Mouse (Mus musculus): Measurements from ENCODE around the gene Crlf1.

DNA sequence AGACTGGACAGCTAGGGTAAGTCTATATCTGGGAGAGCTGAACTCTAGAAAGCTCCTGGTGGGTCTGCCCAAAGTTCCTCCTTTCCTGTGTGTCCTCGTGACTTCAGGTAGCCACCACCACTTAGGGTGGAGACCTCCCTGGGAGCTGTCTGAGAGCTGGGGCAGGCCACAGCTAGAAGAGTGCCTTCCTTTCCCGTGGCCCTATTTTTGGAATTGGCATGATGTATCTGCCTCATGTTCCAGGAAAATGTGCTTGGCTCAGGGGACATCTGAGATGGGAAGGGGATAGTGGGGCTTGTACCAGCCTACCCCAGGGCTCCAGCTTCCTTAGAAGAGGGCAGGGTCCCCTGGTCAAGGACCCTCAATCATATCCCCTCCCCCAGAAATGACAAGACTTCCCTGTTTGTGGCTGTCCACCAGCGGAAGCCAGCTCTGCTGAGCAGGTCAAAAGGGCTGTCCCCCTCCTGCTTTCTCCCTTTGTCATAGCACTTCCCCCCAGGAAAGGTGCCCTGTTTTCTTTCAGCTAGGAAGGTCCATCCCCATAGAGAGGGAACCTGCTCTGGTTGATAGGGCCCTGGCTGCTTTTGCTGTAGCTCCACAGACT lies 58.7 kb downstream of the Crlf1 start:
- TF ChIP-seq CTCF (IDR thresholded peaks at IDR 0.05; ENCODE audit: extremely low read depth, insufficient read depth, insufficient read length, insufficient replicate concordance): no peak
- no peak for TF ChIP-seq POLR2A (IDR thresholded peaks at IDR 0.05; ENCODE audit: low read depth, low read length)

Measured in spleen, adult 2 months (tissue).